Mouse (Mus musculus) embryonic facial prominence, embryonic 13.5 days (tissue): Measurements from ENCODE around the gene Ip6k2. TPM values are rescaled to one million over a fixed set of nuclear protein-coding genes. Genes with fewer than 3 reads are reported as not detected.

Source experiments
- ATAC-seq: fragments of 200-750 bp; cut with Nextera tagmentation; 2 replicates; pipeline ENCODE4 v1.8.0; 2017; ENCODE audit warnings: low read depth; ENCODE audit not compliant: insufficient number of reproducible peaks, insufficient read depth, low FRiP score, low TSS enrichment
- H3K27ac ChIP-seq: fragments of 300-500 bp; sonication (generic); 2 replicates; pipeline ENCODE4 v1.5.1; 2015; ENCODE audit warnings: moderate library complexity, mild to moderate bottlenecking, inconsistent platforms
- H3K27me3 ChIP-seq: fragments of 300-500 bp; sonication (generic); 2 replicates; pipeline ENCODE4 v1.6.1; 2015; ENCODE audit warnings: mild to moderate bottlenecking, inconsistent platforms
- H3K36me3 ChIP-seq: fragments of 300-500 bp; sonication (generic); 2 replicates; pipeline ENCODE4 v1.6.1; 2015; ENCODE audit warnings: mild to moderate bottlenecking, inconsistent platforms
- H3K4me1 ChIP-seq: fragments of 300-500 bp; sonication (generic); 2 replicates; pipeline ENCODE4 v1.6.1; 2015; ENCODE audit warnings: inconsistent platforms
- H3K4me2 ChIP-seq: fragments of 300-500 bp; sonication (generic); 2 replicates; pipeline ENCODE4 v1.6.1; 2015; ENCODE audit warnings: moderate library complexity, mild to moderate bottlenecking, inconsistent platforms
- H3K4me3 ChIP-seq: fragments of 300-500 bp; sonication (generic); 2 replicates; pipeline ENCODE4 v1.5.1; 2015; ENCODE audit warnings: mild to moderate bottlenecking, inconsistent platforms
- H3K9ac ChIP-seq: fragments of 300-500 bp; sonication (generic); 2 replicates; pipeline ENCODE4 v1.6.1; 2015; ENCODE audit warnings: mild to moderate bottlenecking, inconsistent platforms
- H3K9me3 ChIP-seq: fragments of 300-500 bp; sonication (generic); 2 replicates; pipeline ENCODE4 v1.6.1; 2016; ENCODE audit warnings: inconsistent platforms
- WGBS: fragments of 180-500 bp; shearing (Covaris S2); methylation state at CpG from one replicate; pipeline ENCODE4 v1.1.7; 2015; ENCODE audit warnings: mixed read lengths; 5-methylcytosine and 5-hydroxymethylcytosine counted together
- polyA plus RNA-seq: library from polyadenylated mRNA; unstranded; fragments of >200 nt; fragmentation: Nextera tagmentation; extraction: Ambion mirVana; gene quantifications from 2 replicates; pipeline ENCODE4 v1.2.1, GENCODE M21; 2015

Gene Ip6k2
- polyA plus RNA-seq: 127 and 144 TPM in 2 replicates

DNA sequence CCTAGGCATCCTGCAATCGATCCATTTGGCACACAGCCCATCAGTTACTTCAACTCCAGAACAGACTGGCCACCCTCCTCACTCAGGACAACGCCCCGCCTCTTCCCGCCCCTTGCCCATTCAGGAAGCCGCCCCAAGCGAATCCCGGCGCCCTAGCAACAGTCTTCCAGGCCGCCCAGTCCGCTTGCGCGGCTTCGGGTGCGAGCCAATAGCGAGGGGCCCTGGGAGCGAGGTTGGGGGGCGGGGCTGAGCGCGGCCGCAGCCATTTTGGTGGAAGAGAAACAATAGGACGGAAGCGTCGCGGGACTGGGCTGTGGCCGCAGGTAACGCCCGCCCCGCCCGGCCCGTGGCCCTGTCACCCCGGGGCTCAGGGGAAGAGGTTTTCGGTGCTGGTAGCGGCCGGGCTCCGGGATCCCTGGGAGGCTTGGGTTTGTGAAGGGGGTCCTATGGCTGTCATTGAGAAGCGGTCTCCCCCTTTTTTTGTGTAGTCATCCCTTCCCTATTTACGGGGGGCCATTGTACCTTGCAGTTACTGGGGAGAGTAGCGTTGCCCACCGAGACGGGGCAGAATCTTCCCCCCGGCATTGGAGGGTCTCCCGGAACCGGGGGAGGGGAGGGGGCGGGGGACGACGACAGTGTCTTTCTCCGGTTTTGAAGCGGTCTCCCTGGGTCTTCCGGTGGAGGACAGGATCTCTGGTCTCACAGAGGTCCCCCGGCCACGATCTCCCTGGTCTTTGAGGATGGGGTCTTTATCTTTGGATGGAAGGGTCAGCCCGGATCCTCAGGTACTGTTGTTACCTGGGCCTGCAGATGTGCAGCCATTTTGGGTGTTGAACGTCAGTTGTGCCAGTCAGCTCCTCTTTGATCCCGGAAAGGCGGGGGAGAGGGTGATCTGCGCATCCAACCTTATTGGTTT is at the start of gene Ip6k2:
TSS of gene Ip6k2 (plus strand) at position 249 of the 916 bp plus-strand sequence.
- peak within 1 kb of the TSS; percentile 74 for H3K4me2 ChIP-seq
- peak within 1 kb of the TSS; percentile 97 for H3K9ac ChIP-seq
- peaks cover 3% of the 10 kb centered on the region; the same call in 1 of the 2 replicates for H3K36me3 ChIP-seq
- H3K4me1 ChIP-seq: peaks cover 43% of the 10 kb centered on the region
- WGBS: under 1% methylated on average over 56 of the region's 56 CpGs
- H3K9me3 ChIP-seq: no peaks in the 10 kb centered on the region
- peak; percentile 98 for ATAC-seq
- peak within 1 kb of the TSS; percentile 89 for H3K4me3 ChIP-seq
- no peaks in the 10 kb centered on the region for H3K27me3 ChIP-seq
- peak within 1 kb of the TSS; percentile 85 for H3K27ac ChIP-seq

DNA sequence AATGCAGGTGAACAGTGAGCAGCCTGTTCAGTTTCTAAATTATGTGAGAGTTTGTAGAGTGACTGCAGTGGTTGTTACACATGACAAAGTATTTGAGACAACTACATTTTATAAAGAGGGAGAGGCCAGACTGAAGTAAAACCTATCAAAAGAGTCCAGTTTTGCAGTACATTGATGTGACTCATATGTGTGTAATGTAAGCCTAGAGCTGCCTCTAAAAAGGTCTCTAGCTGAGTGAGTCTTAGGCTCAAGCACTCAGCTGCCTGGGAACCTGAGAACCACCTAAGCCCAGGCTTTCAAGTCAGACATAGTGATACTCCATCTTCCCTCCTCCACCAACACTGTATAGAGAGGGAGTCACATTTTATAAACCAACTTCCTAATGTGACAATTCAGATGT is 49.0 kb upstream of the Ip6k2 start:
- H3K9me3 ChIP-seq: no peaks in the 10 kb centered on the region
- H3K4me2 ChIP-seq: no peak overlapping the region
- no peak overlapping the region for H3K4me3 ChIP-seq
- no peak overlapping the region for H3K9ac ChIP-seq
- H3K36me3 ChIP-seq: peaks cover 38% of the 10 kb centered on the region
- no peak for ATAC-seq
- H3K4me1 ChIP-seq: no peaks in the 10 kb centered on the region
- no peaks in the 10 kb centered on the region for H3K27me3 ChIP-seq
- H3K27ac ChIP-seq: no peak overlapping the region

DNA sequence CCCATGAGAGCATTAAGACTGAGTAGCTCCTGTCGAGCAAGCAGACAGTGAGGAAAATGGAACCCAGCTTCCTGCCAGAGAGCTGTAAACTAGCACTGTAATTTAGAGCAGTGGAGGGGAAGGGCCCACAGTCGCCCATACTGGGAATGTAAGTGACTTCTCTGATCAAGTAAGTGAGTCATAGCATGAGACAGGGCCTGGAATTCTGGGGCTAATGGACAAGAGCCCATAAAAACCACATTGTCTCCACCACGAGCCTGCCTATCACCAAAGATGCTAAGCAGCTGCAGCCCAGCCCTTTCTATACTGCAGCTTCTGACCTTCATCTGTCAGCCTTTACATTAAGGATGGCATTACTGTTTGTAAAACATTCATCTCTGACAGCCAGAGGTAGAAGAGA is 44.4 kb upstream of the Ip6k2 start:
- H3K4me2 ChIP-seq: no peak overlapping the region
- H3K36me3 ChIP-seq: peaks cover 54% of the 10 kb centered on the region
- WGBS: 29% methylated on average over 3 of the region's 3 CpGs
- H3K27me3 ChIP-seq: no peaks in the 10 kb centered on the region
- H3K9ac ChIP-seq: no peak overlapping the region
- H3K4me1 ChIP-seq: no peaks in the 10 kb centered on the region
- H3K4me3 ChIP-seq: no peak overlapping the region
- no peaks in the 10 kb centered on the region for H3K9me3 ChIP-seq
- no peak overlapping the region for H3K27ac ChIP-seq
- no peak for ATAC-seq

DNA sequence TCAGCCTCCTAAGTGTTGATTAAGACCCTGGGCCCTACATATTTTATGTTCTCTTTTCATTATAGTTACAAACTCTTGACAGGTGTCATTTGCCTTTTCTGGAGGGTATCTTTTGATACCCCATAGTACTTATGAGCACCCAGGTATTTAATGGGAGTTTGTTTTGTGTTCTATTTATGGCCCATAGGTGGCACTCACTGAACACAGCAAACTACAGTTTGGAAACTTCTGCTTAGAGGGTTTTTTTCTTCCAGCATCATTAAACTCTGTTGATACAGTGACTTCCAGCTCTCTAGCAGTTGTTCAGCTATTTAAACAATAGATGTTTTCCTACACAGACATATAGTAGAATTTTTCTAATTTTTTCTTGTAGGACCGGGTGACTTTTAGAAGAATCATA is 43.5 kb upstream of the Ip6k2 start:
- no peaks in the 10 kb centered on the region for H3K4me1 ChIP-seq
- no peaks in the 10 kb centered on the region for H3K27me3 ChIP-seq
- peaks cover 53% of the 10 kb centered on the region for H3K36me3 ChIP-seq
- no peak overlapping the region for H3K27ac ChIP-seq
- no peak for ATAC-seq
- no peak overlapping the region for H3K4me2 ChIP-seq
- H3K9ac ChIP-seq: no peak overlapping the region
- 89% methylated on average over 1 of the region's 1 CpGs for WGBS
- no peaks in the 10 kb centered on the region for H3K9me3 ChIP-seq
- H3K4me3 ChIP-seq: no peak overlapping the region

DNA sequence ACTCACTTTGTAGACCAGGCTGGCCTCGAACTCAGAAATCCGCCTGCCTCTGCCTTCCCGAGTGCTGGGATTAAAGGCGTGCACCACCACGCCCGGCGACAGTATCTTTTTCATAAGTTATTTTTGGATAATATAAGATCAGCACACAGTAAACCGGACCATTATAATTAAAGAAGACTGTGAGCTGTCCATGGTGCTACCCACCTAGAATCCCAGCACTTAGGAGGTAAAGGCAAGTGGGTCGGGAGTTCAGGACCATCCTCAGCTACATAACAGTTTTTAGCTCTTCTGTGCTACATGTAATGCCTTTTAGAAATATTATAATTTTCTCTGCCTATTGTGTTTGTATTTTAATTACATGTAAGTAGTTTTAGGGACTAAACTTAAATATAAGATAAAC is 41.5 kb upstream of the Ip6k2 start:
- H3K9me3 ChIP-seq: no peaks in the 10 kb centered on the region
- WGBS: 86% methylated on average over 9 of the region's 9 CpGs
- H3K36me3 ChIP-seq: peaks cover 57% of the 10 kb centered on the region
- H3K27me3 ChIP-seq: no peaks in the 10 kb centered on the region
- no peak overlapping the region for H3K27ac ChIP-seq
- H3K4me1 ChIP-seq: no peaks in the 10 kb centered on the region
- H3K4me3 ChIP-seq: no peak overlapping the region
- H3K4me2 ChIP-seq: no peak overlapping the region
- no peak for ATAC-seq
- H3K9ac ChIP-seq: no peak overlapping the region

DNA sequence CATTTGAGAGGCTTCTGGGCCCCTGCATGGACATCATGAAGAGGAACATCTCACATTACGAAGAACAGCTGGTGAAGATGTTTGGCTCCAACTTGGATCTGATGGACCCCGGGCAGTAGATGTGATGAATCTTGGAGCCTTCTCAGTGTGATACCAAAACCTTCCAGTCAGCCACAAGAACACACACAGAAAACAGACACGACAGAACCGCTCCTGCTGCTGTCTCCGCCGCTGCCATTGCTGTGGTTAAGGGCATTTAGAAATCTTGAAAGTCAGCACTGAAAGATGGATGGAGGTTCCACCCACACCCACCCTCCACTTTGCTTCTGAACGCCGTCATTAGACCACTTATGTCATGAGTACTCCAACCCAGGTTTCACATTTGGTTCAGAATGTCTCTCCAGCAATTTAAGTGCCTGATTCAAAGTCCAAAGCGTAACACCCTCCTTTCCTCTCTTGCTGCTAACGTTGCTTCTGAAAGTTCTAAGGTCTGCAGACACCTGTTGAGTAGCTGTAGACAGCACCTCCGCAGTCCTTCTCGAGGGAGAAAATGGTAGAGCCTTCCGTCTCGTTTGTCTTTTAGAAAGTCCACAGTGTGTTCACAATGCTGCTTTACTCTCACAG is 36.6 kb upstream of the Ip6k2 start:
- Histone ChIP-seq H3K36me3 (peaks cover 71% of the 10 kb centered on the region), H3K9ac (no peak overlapping the region), H3K27me3 (no peaks in the 10 kb centered on the region), H3K27ac (no peak overlapping the region), H3K4me1 (no peaks in the 10 kb centered on the region), H3K9me3 (no peaks in the 10 kb centered on the region), H3K4me3 (no peak overlapping the region), H3K4me2 (no peak overlapping the region)
- 90% methylated on average over 14 of the region's 14 CpGs for WGBS
- no peak for ATAC-seq

DNA sequence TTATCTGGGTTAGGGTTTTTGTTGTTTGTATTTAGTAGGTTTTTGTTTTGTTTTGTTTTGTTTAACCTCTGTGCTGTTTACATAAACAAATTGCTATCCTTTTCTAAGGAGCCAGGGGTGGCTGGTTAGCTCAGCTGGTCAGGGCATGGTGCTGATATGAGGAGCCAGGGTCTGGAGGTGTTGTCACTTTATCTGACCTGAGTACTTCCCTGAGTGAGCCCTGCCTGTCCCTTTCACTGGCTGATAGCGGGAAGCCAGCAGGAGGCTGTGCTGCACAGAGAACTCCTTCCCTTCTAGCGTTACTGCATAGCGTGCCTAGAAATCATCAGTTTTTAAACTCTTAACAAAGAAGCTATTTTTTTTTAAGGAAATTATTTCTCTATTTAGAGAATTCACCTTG is 35.9 kb upstream of the Ip6k2 start:
- peaks cover 64% of the 10 kb centered on the region for H3K36me3 ChIP-seq
- no peak overlapping the region for H3K4me3 ChIP-seq
- no peak overlapping the region for H3K9ac ChIP-seq
- no peak overlapping the region for H3K4me2 ChIP-seq
- no peaks in the 10 kb centered on the region for H3K27me3 ChIP-seq
- no peaks in the 10 kb centered on the region for H3K4me1 ChIP-seq
- no peak overlapping the region for H3K27ac ChIP-seq
- whole genome bisulfite sequencing: 83% methylated on average over 3 of the region's 3 CpGs
- no peaks in the 10 kb centered on the region for H3K9me3 ChIP-seq
- ATAC-seq: no peak

DNA sequence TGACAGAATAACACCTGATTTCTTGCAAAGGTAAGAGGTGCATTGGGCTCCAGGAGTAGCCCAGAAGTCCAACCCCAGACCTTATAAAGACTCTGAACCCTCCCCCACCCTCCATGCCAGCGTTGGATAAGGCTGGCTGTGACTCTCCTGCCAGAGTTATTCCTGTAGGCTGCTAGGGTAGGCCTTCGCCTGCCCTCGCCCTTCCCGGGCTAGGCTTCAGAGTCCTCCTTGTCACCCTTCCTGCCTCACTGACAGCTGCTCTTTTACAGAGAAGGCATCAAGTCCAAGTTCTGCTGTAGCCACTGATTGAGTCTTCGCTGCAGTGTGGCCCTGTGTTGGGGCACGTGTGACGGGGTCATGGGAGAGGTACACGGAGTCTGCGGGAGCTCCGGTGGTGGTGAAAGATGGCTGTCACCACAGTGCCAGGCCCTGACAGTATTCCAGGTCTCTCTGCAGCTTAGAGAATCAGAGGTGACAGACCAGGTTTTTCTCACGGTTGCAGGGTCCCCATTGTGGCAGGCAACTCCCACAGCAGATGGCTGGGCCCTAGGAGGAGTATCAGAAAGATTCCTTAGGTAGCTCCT is 34.9 kb upstream of the Ip6k2 start:
- Histone ChIP-seq H3K36me3 (peaks cover 55% of the 10 kb centered on the region), H3K4me1 (no peaks in the 10 kb centered on the region), H3K4me3 (no peak overlapping the region), H3K9me3 (no peaks in the 10 kb centered on the region), H3K27me3 (no peaks in the 10 kb centered on the region), H3K9ac (no peak overlapping the region), H3K27ac (no peak overlapping the region), H3K4me2 (no peak overlapping the region)
- ATAC-seq: no peak
- 86% methylated on average over 11 of the region's 11 CpGs for WGBS

DNA sequence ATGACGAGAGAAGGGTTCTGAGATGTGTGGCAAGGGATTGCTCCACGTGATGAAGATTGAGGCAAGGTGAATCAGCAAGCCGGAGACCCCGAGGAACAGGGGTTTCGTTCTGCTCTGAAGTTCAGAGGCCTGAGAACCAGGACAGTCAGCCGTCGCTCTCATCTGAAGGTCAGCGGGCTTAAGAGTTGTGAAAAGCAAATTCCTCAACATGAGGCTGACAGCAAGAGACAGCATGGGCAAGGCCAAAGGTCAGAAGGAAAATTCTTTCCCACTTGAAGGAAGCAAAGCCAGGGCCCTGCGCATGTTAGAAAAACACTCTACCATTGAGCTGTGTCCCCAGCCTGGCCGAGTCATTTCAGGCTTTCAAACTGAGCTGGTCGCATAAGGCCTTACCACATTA is 33.0 kb upstream of the Ip6k2 start:
- Histone ChIP-seq H3K4me1 (no peaks in the 10 kb centered on the region), H3K9me3 (no peaks in the 10 kb centered on the region), H3K27ac (no peak overlapping the region), H3K9ac (no peak overlapping the region), H3K27me3 (no peaks in the 10 kb centered on the region), H3K4me2 (no peak overlapping the region), H3K36me3 (peaks cover 37% of the 10 kb centered on the region), H3K4me3 (no peak overlapping the region)
- no peak for ATAC-seq
- 87% methylated on average over 11 of the region's 11 CpGs for WGBS

DNA sequence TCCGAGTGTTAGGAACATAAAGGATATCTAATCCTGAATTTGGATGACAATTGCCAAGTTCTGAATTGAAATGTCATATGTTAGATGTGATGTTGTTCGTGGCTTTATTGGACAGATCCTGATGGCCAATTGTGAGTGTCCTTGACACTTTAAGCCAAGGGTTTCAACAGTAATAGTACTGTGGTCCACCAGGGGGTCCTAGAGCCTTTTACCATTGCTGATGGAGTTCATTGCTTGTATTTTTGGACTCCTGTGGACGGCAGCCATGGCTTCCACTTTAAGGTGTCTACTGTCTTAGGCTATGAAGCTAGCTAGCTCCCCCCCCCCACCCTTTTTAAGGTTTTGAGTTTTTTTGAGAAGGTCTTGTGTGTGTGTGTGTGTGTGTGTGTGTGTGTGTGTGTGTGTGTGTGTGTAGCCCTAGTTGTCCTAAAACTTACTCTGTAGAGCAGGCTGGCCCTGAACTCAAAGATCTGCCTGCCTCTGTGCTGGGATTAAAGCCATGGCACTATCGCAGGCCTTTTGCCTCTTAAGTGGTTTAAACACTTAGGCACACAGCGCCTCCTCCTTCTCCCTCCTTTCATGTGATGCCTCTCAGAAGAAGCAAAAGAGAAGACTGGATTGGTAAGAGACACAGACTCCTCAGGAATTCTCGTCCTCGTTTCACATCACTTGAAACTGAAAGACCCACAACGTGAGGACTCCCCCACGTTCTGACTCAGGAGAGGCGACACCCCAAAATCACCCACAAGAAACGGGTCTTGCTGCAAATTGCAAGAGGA is 31.3 kb upstream of the Ip6k2 start:
- H3K27me3 ChIP-seq: no peaks in the 10 kb centered on the region
- H3K9ac ChIP-seq: no peak overlapping the region
- no peaks in the 10 kb centered on the region for H3K9me3 ChIP-seq
- H3K36me3 ChIP-seq: peaks cover 21% of the 10 kb centered on the region
- ATAC-seq: no peak
- no peaks in the 10 kb centered on the region for H3K4me1 ChIP-seq
- H3K4me3 ChIP-seq: no peak overlapping the region
- 89% methylated on average over 11 of the region's 11 CpGs for WGBS
- no peak overlapping the region for H3K4me2 ChIP-seq
- no peak overlapping the region for H3K27ac ChIP-seq

DNA sequence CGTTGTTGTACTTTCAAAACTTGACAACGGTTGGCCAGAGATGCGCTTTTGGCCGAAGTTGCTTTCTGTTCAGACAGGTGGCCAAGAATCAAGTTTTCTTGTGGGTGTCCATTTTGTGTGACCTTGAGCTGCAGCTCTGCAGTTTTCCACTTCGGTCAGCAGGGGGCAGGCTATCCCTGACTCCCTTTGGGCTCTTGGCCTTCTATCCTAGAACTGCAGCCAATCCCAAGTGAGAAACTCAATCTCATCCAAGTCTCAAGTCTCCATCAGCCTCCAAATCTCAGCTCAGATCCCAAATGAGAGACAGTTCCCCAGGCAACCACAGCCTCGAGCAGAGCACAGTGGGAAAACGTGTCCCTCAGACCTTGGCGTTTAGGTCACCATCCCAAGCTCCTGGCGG is 30.3 kb upstream of the Ip6k2 start:
- Histone ChIP-seq H3K9me3 (no peaks in the 10 kb centered on the region), H3K4me2 (no peak overlapping the region), H3K9ac (no peak overlapping the region), H3K4me3 (no peak overlapping the region), H3K27me3 (no peaks in the 10 kb centered on the region), H3K27ac (no peak overlapping the region), H3K4me1 (no peaks in the 10 kb centered on the region), H3K36me3 (peaks cover 13% of the 10 kb centered on the region)
- ATAC-seq: no peak
- 66% methylated on average over 9 of the region's 9 CpGs for WGBS
